Mouse (Mus musculus) bone marrow macrophage, adult 2 months (primary cell): Measurements from ENCODE around the gene Slc37a3. TPM values are rescaled to one million over a fixed set of nuclear protein-coding genes. Genes with fewer than 3 reads are reported as not detected.
"Not testable (repeated sequence)": the region's sequence is repeated elsewhere in the genome, so short reads cannot be mapped to it uniquely, and the experiment has no call there.

Experiments
- H3K27ac ChIP-seq: 2 replicates; pipeline ENCODE4 v1.5.1; 2012; ENCODE audit warnings: low read depth, low read length; ENCODE audit not compliant: insufficient read depth
- H3K4me1 ChIP-seq: 2 replicates; pipeline ENCODE4 v1.6.1; 2012; ENCODE audit warnings: low read length; ENCODE audit not compliant: control insufficient read depth, insufficient read depth
- H3K4me3 ChIP-seq: 2 replicates; pipeline ENCODE4 v1.5.1; 2012; ENCODE audit warnings: mild to moderate bottlenecking, low read length, moderate library complexity; ENCODE audit not compliant: insufficient read depth
- CTCF ChIP-seq: IDR thresholded peaks from 2 replicates; pipeline ENCODE4 v1.5.1; 2012; ENCODE audit warnings: low read depth, mild to moderate bottlenecking, low read length, moderate library complexity
- POLR2A ChIP-seq: IDR thresholded peaks from 2 replicates; pipeline ENCODE4 v1.6.1; 2012; ENCODE audit warnings: mild to moderate bottlenecking, low read depth, low read length, borderline replicate concordance
- polyA plus RNA-seq: library from polyadenylated mRNA; stranded (reverse); fragments of >200 nt; gene quantifications from 2 replicates; pipeline ENCODE4 v1.2.4, GENCODE M21; 2012; ENCODE audit not compliant: missing spikeins, insufficient read depth, insufficient read length

Gene Slc37a3
- polyA plus RNA-seq = 20.0 and 24.9 TPM in 2 replicates

DNA sequence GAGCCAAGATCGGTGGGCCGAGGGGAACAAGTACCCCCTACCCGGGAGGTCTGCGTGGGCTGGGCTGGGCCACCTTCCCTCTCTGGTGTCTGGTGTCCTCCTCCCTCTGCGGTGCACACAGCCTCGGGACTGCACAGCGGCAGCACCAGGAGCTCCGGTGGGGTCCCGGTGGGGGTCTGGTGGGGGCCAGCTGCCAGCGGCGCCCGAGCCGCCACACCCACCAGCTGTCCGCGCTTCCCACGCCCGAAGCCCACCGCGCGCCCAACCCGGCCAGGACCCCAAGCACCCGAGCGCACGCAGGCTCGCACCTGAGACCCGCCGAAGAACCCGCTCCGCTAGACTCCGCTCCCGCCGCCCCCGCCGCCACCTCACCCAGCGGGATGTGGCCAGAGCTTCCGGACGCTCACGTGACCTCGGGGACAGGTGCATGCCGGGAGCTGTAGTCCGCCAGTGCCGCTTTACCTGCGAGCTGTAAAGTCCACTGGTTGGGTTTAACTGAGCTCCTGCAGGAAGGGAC lies at the start of gene Slc37a3:
TSS of gene Slc37a3 (minus strand) at position 365 of the 517 bp plus-strand sequence.
- peaks cover 44% of the 10 kb centered on the region for H3K4me1 ChIP-seq
- peak within 1 kb of the TSS; percentile 92 for H3K4me3 ChIP-seq
- no peak for TF ChIP-seq CTCF
- no peak for TF ChIP-seq POLR2A
- H3K27ac ChIP-seq = peak within 1 kb of the TSS; percentile 71

GRCm38 (mm10) chr6:39426725-39427124 lies 49.2 kb upstream of the Slc37a3 start:
- Histone ChIP-seq H3K4me3 (no peak overlapping the region), H3K4me1 (no peaks in the 10 kb centered on the region; the same call in 1 of the 2 replicates), H3K27ac (no peak overlapping the region)
- TF ChIP-seq POLR2A (no peak), CTCF (no peak)

DNA sequence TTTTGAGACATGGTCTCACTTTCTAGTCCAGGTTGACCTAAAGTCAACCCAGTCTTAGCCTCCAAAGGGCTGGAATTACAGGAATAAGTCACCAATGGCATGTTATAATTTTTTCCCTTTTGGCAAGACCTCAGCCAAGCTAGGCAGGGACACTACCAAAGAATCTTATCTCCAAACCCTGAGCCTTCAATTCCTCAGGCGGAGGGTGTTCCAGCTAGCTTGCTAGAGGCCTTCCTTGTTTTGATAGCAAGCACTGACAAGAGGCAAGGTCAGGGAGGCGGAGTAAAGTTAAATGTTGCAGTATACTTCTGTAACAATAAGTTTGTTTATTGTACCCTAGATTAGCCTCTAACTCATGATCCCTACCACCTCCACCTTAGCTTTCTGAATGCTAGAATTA lies 47.7 kb upstream of the Slc37a3 start:
- no peak overlapping the region for H3K27ac ChIP-seq
- H3K4me1 ChIP-seq = no peaks in the 10 kb centered on the region
- H3K4me3 ChIP-seq = no peak overlapping the region
- TF ChIP-seq CTCF (no peak), POLR2A (no peak)

DNA sequence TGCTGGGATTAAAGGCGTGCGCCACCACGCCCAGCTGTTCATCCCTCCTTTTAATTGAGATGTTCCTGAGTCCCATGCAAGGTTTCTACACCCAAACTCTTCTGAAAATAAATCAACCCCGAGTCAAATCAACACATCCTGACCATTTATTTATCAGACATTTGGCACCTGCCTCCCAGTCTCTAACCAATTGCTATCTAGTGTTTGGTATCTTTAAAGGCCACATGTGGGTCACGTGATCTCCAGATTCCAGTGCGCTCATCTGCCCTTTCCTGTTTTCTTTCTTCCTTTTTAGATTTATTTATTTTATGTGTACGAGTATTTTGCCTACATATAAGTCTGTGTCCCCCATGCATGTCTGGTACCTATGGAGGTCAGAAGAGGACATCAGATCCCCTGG lies 46.2 kb upstream of the Slc37a3 start:
- H3K4me1 ChIP-seq = no peaks in the 10 kb centered on the region
- TF ChIP-seq CTCF (no peak), POLR2A (no peak)
- no peak overlapping the region for H3K4me3 ChIP-seq
- H3K27ac ChIP-seq = no peak overlapping the region

DNA sequence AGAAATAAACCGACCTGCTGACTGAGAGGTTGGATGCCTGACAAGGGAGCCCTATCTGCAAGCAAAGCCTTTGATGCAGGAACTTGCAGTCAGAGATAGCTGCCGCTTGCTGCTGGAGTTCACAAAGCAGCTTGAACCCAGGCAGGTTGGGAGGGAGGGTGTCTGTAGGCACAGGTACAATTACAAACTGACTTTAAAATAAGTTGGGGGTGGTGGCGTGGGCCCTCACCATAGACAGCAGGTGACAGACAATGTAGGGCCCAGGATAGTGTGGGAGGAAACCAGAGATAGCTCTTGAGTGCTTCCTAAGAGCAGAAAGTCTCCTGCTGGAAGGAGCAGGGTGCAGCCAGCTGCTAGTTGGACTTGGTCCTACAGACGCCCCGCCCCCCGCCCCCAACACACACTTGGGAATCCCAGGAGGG lies 45.7 kb upstream of the Slc37a3 start:
- no peak for TF ChIP-seq POLR2A
- TF ChIP-seq CTCF = no peak
- Histone ChIP-seq H3K27ac (no peak overlapping the region), H3K4me3 (no peak overlapping the region), H3K4me1 (no peaks in the 10 kb centered on the region)

- TF ChIP-seq CTCF (no peak), POLR2A (no peak)
- no peak overlapping the region for H3K27ac ChIP-seq
- H3K4me1 ChIP-seq = peaks cover 18% of the 10 kb centered on the region
- no peak overlapping the region for H3K4me3 ChIP-seq
These were observed 43.4 kb upstream of the Slc37a3 start for GRCm38 (mm10) chr6:39420867-39421266.

DNA sequence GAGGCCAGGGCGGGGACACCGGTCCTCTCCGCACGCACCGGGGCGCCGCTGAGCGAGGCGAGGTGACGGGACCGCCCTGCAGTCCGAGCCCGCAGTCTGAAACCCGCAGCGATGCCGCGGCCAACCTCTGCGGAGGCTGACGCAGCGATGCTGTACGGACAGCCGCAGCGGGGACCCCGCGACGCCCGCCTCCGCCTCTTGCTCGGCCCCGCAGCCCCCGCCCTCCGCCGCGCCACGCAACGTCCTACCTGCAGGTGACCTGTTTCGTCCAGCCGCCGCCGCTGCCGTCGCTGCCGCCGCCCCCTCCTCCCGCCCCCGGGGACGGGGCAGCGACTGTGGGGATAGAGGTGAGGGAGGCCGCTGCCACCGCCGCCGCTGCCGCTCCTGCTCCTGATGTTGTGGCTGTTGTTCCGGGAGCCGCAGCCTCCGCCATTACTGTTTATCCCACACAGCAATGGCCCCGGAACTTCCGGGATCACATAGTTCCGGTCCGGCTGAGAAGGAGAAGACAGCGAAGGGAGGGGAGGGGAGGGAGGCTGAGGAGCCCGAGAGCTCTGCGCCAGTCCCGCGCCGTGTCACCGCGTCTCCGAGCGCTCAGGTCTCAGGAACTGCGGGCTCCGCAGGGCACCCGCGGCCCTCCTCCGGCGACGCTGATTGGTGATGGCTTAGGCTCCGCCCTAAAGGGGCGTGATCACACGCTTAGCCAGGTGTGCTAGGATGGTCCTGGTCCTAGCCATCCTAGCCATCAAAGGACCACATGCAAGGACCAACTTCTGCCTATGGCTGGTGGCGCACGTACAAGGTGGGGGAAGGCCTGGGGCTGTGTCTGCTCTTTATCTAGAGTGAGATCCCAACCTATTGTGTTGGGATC lies 42.6 kb upstream of the Slc37a3 start, which contains the start of gene Mkrn1:
TSS of gene Mkrn1 (minus strand) at position 612 of the 871 bp plus-strand sequence.
- Histone ChIP-seq H3K4me1 (peaks cover 19% of the 10 kb centered on the region), H3K4me3 (peak within 1 kb of the TSS; percentile 95), H3K27ac (peak within 1 kb of the TSS; percentile 73)
- TF ChIP-seq POLR2A (peak; percentile 27; the same call in 1 of the 2 replicates), CTCF (no peak)

DNA sequence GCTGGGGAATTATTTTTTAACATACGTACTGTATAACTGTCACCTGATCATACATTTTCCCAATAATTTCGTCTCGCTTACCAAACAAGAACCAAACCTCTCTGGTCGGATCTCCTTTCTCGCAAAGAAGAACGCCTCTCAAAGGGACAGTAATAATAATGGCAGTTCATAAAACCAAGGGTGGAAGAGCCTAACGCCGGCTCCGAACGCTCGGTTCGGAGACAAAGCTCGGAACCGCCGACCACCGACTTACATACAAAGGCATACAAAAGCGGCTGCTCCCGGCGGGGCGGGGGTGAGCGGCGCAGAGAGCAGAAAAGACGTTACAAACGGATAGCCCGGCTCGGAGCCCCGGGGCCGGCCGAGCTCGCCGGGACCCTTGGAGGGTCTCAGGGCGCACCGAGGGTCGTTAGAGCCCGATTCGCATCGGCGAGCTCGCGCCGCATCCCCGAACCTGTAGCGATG lies 41.9 kb upstream of the Slc37a3 start:
- peak overlapping the region; percentile 73 for H3K27ac ChIP-seq
- H3K4me3 ChIP-seq = peak overlapping the region; percentile 95
- peaks cover 19% of the 10 kb centered on the region for H3K4me1 ChIP-seq
- no peak for TF ChIP-seq CTCF
- TF ChIP-seq POLR2A = no peak

- H3K4me1 ChIP-seq = peaks cover 19% of the 10 kb centered on the region
- not testable (repeated sequence) for H3K4me3 ChIP-seq
- H3K27ac ChIP-seq = peak overlapping the region; percentile 62
These were observed 39.2 kb upstream of the Slc37a3 start for GRCm38 (mm10) chr6:39416654-39417053.

- Histone ChIP-seq H3K4me3 (no peak overlapping the region), H3K27ac (peak overlapping the region; percentile 30), H3K4me1 (peaks cover 19% of the 10 kb centered on the region)
- TF ChIP-seq POLR2A (no peak), CTCF (peak; percentile 43; the same call in 1 of the 2 replicates)
These were observed 38.3 kb upstream of the Slc37a3 start for GRCm38 (mm10) chr6:39415762-39416161.
